Mouse (Mus musculus): ENCODE measurements around the gene Arf5. TPM values are rescaled to one million over a fixed set of nuclear protein-coding genes. Genes with fewer than 3 reads are reported as not detected.
A peak's percentile ranks its signal among the peaks of the same experiment; 100 is the strongest.

The Arf5 gene
- total and polyA plus RNA-seq, 2 experiments, result 165 to 215 TPM

DNA sequence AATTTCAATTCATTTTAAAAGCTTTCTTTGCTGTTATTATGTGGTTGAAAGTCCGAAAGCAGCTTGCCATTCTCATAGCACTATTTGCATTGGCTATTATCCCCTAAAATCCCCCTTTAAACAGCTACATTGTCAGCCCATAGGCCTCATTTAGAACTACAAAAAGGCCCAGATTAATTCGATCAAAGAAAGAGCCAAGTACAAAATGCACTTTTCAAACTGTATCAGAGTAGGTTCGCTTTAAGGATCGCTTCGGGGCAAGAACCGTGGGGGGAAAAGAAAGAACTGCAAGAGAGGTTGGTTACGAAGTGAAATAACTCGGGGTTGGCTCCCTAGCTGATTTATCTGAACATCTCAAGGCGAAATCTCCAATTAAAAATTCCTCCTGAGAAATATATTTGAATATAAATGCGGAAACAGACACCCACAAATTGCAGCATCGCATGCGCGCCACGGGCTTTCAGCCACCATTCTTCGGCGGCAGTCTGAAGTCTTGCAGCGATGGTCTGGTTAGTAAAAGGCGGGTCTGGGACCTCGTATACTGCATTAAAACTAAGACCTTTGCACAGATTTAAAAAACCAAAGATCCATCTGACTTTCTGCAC lies 26.4 kb upstream of the Arf5 start:
- Histone ChIP-seq H3K79me2 (ENCODE audit: control insufficient read depth, insufficient read depth, low read length) (no peaks in the 10 kb centered on the region), H3K27ac (replicated peaks; ENCODE audit: insufficient read depth, low read depth, low read length) (no peak overlapping the region), H3K4me3 (ENCODE audit: insufficient read depth, low read depth, low read length) (no peak overlapping the region; the same call in 1 of the 2 replicates), H3K36me3 (ENCODE audit: control insufficient read depth, insufficient read depth, low read length) (no peaks in the 10 kb centered on the region), H3K9ac (ENCODE audit: low read depth, low read length) (no peak overlapping the region), H3K4me1 (ENCODE audit: control insufficient read depth, insufficient read depth, low read length) (no peaks in the 10 kb centered on the region), H3K27me3 (ENCODE audit: control insufficient read depth, insufficient read depth, low read length) (peaks cover 10% of the 10 kb centered on the region; the same call in 1 of the 2 replicates)
- DNase-seq (ENCODE audit: extremely low read depth, low read depth, low spot score), result no peak
- WGBS, result 10% methylated on average over 19 of the region's 19 CpGs
- no peak for TF ChIP-seq CTCF (IDR thresholded peaks at IDR 0.05; ENCODE audit: low read depth, low read length)
- TF ChIP-seq POLR2A (IDR thresholded peaks at IDR 0.05; ENCODE audit: extremely low read depth, insufficient read depth, low read length), result no peak

DNA sequence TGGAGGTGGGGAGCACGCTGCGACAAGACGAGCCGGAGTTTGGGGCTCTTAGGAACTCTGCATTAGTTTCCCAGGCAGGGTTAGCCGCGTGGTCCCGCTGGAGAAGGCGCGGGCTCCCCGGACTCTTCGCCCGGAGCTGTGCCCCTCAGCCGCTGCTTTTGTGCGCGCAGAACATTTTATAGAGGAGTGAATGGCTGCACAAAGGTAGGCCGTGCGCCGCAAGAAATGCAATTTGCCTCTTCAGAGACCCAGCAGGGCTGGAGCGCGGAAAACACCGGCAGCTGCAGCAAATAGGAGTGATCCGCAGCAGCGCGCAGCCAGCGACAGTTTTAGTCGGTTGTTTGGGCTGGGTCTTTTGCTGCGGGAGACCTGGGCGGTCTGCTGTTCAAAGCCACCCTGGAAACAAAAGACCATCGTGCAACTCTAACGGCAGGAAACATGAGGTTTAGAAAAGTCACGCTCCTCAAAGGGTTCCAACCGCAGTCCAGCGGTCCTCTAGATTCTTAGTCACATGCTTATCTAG lies 25.6 kb upstream of the Arf5 start, which contains the start of gene Zfp800:
TSS of gene Zfp800 (minus strand) at position 325 of the 523 bp plus-strand sequence.
- Histone ChIP-seq H3K27ac (replicated peaks; ENCODE audit: insufficient read depth, low read depth, low read length) (no peak within 1 kb of the TSS), H3K9ac (ENCODE audit: low read depth, low read length) (no peak within 1 kb of the TSS), H3K4me3 (ENCODE audit: insufficient read depth, low read depth, low read length) (peak within 1 kb of the TSS; percentile 41; the same call in 1 of the 2 replicates), H3K79me2 (ENCODE audit: control insufficient read depth, insufficient read depth, low read length) (no peaks in the 10 kb centered on the region), H3K27me3 (ENCODE audit: control insufficient read depth, insufficient read depth, low read length) (peaks cover 10% of the 10 kb centered on the region; the same call in 1 of the 2 replicates), H3K4me1 (ENCODE audit: control insufficient read depth, insufficient read depth, low read length) (no peaks in the 10 kb centered on the region), H3K36me3 (ENCODE audit: control insufficient read depth, insufficient read depth, low read length) (no peaks in the 10 kb centered on the region)
- WGBS, result 5% methylated on average over 33 of the region's 33 CpGs
- TF ChIP-seq POLR2A (IDR thresholded peaks at IDR 0.05; ENCODE audit: extremely low read depth, insufficient read depth, low read length) (no peak), CTCF (IDR thresholded peaks at IDR 0.05; ENCODE audit: low read depth, low read length) (no peak)
- DNase-seq (ENCODE audit: extremely low read depth, low read depth, low spot score), result no peak

DNA sequence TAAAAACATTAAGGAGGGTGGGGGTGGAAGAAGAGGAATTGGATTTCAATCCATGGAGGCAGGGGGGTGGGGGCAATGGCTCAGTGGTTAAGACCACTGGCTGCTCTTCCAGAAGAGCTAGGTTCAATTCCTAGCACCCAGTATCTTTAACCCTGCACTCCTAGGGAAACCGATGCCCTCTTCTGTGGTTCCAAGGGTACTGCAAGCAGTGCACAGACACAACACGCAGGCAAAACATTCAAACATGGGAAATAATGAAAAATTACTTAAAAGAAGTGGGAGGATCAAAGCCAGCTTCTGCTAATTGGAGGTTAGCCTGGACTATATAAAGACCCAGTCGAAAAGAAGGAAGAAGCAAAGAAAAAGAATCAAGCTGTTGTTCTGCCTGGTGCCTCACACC lies 24.6 kb upstream of the Arf5 start:
- no peaks in the 10 kb centered on the region for H3K4me1 ChIP-seq (ENCODE audit: control insufficient read depth, insufficient read depth, low read length)
- no peak for DNase-seq (ENCODE audit: extremely low read depth, low read depth, low spot score)
- no peaks in the 10 kb centered on the region for H3K79me2 ChIP-seq (ENCODE audit: control insufficient read depth, insufficient read depth, low read length)
- no peaks in the 10 kb centered on the region for H3K36me3 ChIP-seq (ENCODE audit: control insufficient read depth, insufficient read depth, low read length)
- no peak overlapping the region for H3K4me3 ChIP-seq (ENCODE audit: insufficient read depth, low read depth, low read length)
- WGBS, result 89% methylated on average over 3 of the region's 3 CpGs
- H3K27ac ChIP-seq (replicated peaks; ENCODE audit: insufficient read depth, low read depth, low read length), result no peak overlapping the region
- no peak overlapping the region for H3K9ac ChIP-seq (ENCODE audit: low read depth, low read length)
- TF ChIP-seq POLR2A (IDR thresholded peaks at IDR 0.05; ENCODE audit: extremely low read depth, insufficient read depth, low read length) (no peak), CTCF (IDR thresholded peaks at IDR 0.05; ENCODE audit: low read depth, low read length) (peak; percentile 16; the same call in 1 of the 2 replicates)
- H3K27me3 ChIP-seq (ENCODE audit: control insufficient read depth, insufficient read depth, low read length), result peaks cover 10% of the 10 kb centered on the region; the same call in 1 of the 2 replicates

DNA sequence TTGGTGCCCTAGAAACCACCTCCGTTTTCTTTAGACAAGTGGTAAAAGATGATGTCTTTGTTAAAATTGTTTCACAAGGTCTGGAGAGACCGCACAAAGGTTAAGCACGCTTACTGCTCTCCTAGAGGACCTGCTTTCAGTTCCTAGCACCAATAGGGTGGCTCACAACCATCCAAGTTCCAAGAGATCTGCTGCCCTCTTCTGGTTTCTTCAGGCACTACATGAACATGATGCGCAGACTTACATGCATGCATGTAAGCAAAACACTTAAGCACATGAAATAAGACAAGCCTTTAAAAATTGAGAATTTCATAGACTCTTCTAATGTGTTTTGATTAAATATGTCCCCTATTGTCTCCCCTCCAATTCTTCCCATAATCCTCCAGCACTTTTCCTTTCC lies 23.6 kb upstream of the Arf5 start:
- H3K4me3 ChIP-seq (ENCODE audit: insufficient read depth, low read depth, low read length), result no peak overlapping the region
- no peak overlapping the region for H3K9ac ChIP-seq (ENCODE audit: low read depth, low read length)
- H3K79me2 ChIP-seq (ENCODE audit: control insufficient read depth, insufficient read depth, low read length), result no peaks in the 10 kb centered on the region
- H3K27me3 ChIP-seq (ENCODE audit: control insufficient read depth, insufficient read depth, low read length), result peaks cover 10% of the 10 kb centered on the region; the same call in 1 of the 2 replicates
- TF ChIP-seq POLR2A (IDR thresholded peaks at IDR 0.05; ENCODE audit: extremely low read depth, insufficient read depth, low read length), result no peak
- no peak for TF ChIP-seq CTCF (IDR thresholded peaks at IDR 0.05; ENCODE audit: low read depth, low read length)
- H3K4me1 ChIP-seq (ENCODE audit: control insufficient read depth, insufficient read depth, low read length), result no peaks in the 10 kb centered on the region
- H3K27ac ChIP-seq (replicated peaks; ENCODE audit: insufficient read depth, low read depth, low read length), result no peak overlapping the region
- no peak for DNase-seq (ENCODE audit: extremely low read depth, low read depth, low spot score)
- WGBS, result 92% methylated on average over 4 of the region's 4 CpGs
- H3K36me3 ChIP-seq (ENCODE audit: control insufficient read depth, insufficient read depth, low read length), result no peaks in the 10 kb centered on the region

DNA sequence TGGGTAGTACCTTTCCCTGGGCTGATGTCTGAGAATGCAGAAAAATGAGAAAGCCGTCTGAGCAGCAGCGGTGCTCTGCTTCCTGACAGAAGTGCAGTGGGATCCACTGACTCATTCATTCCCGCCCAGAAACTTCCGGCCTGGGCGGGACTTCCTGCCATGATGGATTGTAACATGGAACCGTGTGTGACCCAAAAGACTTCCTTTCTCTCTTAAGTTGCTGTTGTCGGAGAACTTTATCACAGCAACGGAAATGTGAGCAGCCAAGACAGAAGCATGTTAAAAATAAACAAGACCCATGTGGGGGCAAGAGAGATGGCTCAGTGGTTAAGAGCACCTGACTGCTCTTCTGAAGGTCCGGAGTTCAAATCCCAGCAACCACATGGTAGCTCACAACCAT lies 13.3 kb upstream of the Arf5 start:
- Histone ChIP-seq H3K4me3 (ENCODE audit: insufficient read depth, low read depth, low read length) (no peak overlapping the region), H3K27ac (replicated peaks; ENCODE audit: insufficient read depth, low read depth, low read length) (no peak overlapping the region), H3K4me1 (ENCODE audit: control insufficient read depth, insufficient read depth, low read length) (no peaks in the 10 kb centered on the region), H3K36me3 (ENCODE audit: control insufficient read depth, insufficient read depth, low read length) (peaks cover 3% of the 10 kb centered on the region), H3K27me3 (ENCODE audit: control insufficient read depth, insufficient read depth, low read length) (no peaks in the 10 kb centered on the region), H3K79me2 (ENCODE audit: control insufficient read depth, insufficient read depth, low read length) (no peaks in the 10 kb centered on the region), H3K9ac (ENCODE audit: low read depth, low read length) (no peak overlapping the region)
- 73% methylated on average over 9 of the region's 9 CpGs for WGBS
- TF ChIP-seq CTCF (IDR thresholded peaks at IDR 0.05; ENCODE audit: low read depth, low read length) (no peak), POLR2A (IDR thresholded peaks at IDR 0.05; ENCODE audit: extremely low read depth, insufficient read depth, low read length) (no peak)
- DNase-seq (ENCODE audit: extremely low read depth, low read depth, low spot score), result no peak

DNA sequence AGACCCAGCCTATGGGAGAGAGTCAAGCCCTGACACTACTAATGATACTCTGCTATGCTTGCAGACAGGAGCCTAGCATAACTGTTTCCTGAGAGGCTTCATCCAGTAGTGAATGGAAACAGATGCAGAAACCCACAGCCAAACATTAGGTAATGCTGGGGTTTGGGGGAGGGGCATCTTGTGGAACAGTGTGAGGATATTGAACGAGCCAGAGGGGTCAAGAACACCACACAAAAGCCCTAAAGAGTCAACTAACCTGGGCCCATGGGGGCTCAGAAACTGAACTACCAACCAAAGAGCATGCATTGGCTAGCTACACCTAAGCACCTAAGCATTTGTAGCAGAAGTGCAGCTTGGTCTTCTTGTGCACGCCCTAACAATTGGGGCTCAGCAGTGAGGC lies 12.1 kb upstream of the Arf5 start:
- WGBS, result 70% methylated on average over 2 of the region's 2 CpGs
- Histone ChIP-seq H3K36me3 (ENCODE audit: control insufficient read depth, insufficient read depth, low read length) (peaks cover 3% of the 10 kb centered on the region), H3K79me2 (ENCODE audit: control insufficient read depth, insufficient read depth, low read length) (no peaks in the 10 kb centered on the region; the same call in 1 of the 2 replicates), H3K4me3 (ENCODE audit: insufficient read depth, low read depth, low read length) (no peak overlapping the region), H3K27me3 (ENCODE audit: control insufficient read depth, insufficient read depth, low read length) (no peaks in the 10 kb centered on the region), H3K4me1 (ENCODE audit: control insufficient read depth, insufficient read depth, low read length) (peaks cover 2% of the 10 kb centered on the region), H3K9ac (ENCODE audit: low read depth, low read length) (no peak overlapping the region), H3K27ac (replicated peaks; ENCODE audit: insufficient read depth, low read depth, low read length) (no peak overlapping the region)
- no peak for TF ChIP-seq CTCF (IDR thresholded peaks at IDR 0.05; ENCODE audit: low read depth, low read length)
- TF ChIP-seq POLR2A (IDR thresholded peaks at IDR 0.05; ENCODE audit: extremely low read depth, insufficient read depth, low read length), result no peak
- no peak for DNase-seq (ENCODE audit: extremely low read depth, low read depth, low spot score)
